Mouse (Mus musculus) intestine, embryonic 14.5 days (tissue): ENCODE results near the gene Krtap6-1. TPM values are rescaled to one million over a fixed set of nuclear protein-coding genes. Genes with fewer than 3 reads are reported as not detected.
"Not testable (repeated sequence)": the region's sequence is repeated elsewhere in the genome, so short reads cannot be mapped to it uniquely, and the experiment has no call there.

Source experiments
- ATAC-seq: fragments of 200-750 bp; cut with Nextera tagmentation; replicated peaks from 2 replicates; pipeline ENCODE4 v1.8.0; 2017; ENCODE audit warnings: low read depth, moderate number of reproducible peaks, moderate TSS enrichment, moderate library complexity; ENCODE audit not compliant: low FRiP score, low TSS enrichment
- DNase-seq: peaks from one replicate; pipeline ENCODE4 v3.0.0-alpha.2; 2018; ENCODE audit warnings: low spot score
- H3K27ac ChIP-seq: fragments of 300-500 bp; sonication (generic); 2 replicates; pipeline ENCODE4 v1.5.1; 2014; ENCODE audit warnings: low read depth, mild to moderate bottlenecking, control low read depth
- H3K27me3 ChIP-seq: fragments of 300-500 bp; sonication (generic); replicated peaks from 2 replicates; pipeline ENCODE4 v1.6.1; 2014; ENCODE audit warnings: low read length, control low read depth; ENCODE audit not compliant: control insufficient read depth, insufficient read depth
- H3K36me3 ChIP-seq: fragments of 300-500 bp; sonication (generic); 2 replicates; pipeline ENCODE4 v1.6.1; 2014; ENCODE audit warnings: low read length, control low read depth; ENCODE audit not compliant: control insufficient read depth, insufficient read depth
- H3K4me1 ChIP-seq: fragments of 300-500 bp; sonication (generic); replicated peaks from 2 replicates; pipeline ENCODE4 v1.6.1; 2014; ENCODE audit warnings: low read length, control low read depth, mixed read lengths; ENCODE audit not compliant: control insufficient read depth, insufficient read depth
- H3K4me2 ChIP-seq: fragments of 300-500 bp; sonication (generic); 2 replicates; pipeline ENCODE4 v1.6.1; 2014; ENCODE audit warnings: low read length
- H3K4me3 ChIP-seq: fragments of 300-500 bp; sonication (generic); 2 replicates; pipeline ENCODE4 v1.5.1; 2014; ENCODE audit warnings: low read depth, low read length, control low read depth, mixed read lengths
- H3K9ac ChIP-seq: fragments of 300-500 bp; sonication (generic); 2 replicates; pipeline ENCODE4 v1.6.1; 2014; ENCODE audit warnings: mild to moderate bottlenecking, low read length
- H3K9me3 ChIP-seq: fragments of 300-500 bp; sonication (generic); 2 replicates; pipeline ENCODE4 v1.6.1; 2016; ENCODE audit warnings: low read length, control low read depth; ENCODE audit not compliant: control insufficient read depth
- WGBS: fragments of 180-500 bp; shearing (Covaris S2); extraction: QIAGEN DNeasy Blood & Tissue Kit; methylation state at CpG from one replicate; pipeline ENCODE4 v1.1.7; 2014; 5-methylcytosine and 5-hydroxymethylcytosine counted together
- polyA plus RNA-seq: library from polyadenylated mRNA; unstranded; fragments of >200 nt; fragmentation: Nextera tagmentation; extraction: Ambion mirVana; gene quantifications from 2 replicates; pipeline ENCODE4 v1.2.1, GENCODE M21; 2014

Krtap6-1 gene
- not detected in 2 replicates for polyA plus RNA-seq

GRCm38 (mm10) chr16:89031399-89031798 is at the start of gene Krtap6-1:
TSS of gene Krtap6-1 (plus strand) at chr16:89031699.
- 88% methylated on average over 3 of the region's 3 CpGs for WGBS
- H3K36me3 ChIP-seq, result not testable (repeated sequence)

GRCm38 (mm10) chr16:89010659-89011058 is 20.8 kb upstream of the Krtap6-1 start, which contains the start of gene Krtap22-2:
TSS of gene Krtap22-2 (minus strand) at chr16:89010759.
- Histone ChIP-seq H3K4me3 (no peak within 1 kb of the TSS), H3K9me3 (no peaks in the 10 kb centered on the region), H3K4me1 (no peaks in the 10 kb centered on the region), H3K27ac (no peak within 1 kb of the TSS), H3K27me3 (no peaks in the 10 kb centered on the region), H3K9ac (no peak within 1 kb of the TSS), H3K4me2 (no peak within 1 kb of the TSS), H3K36me3 (no peaks in the 10 kb centered on the region)
- 88% methylated on average over 5 of the region's 5 CpGs for WGBS
- DNase-seq (no peak), ATAC-seq (no peak)

More at GRCm38 (mm10) chr16:89031399-89031798, at the start of gene Krtap6-1:
- not testable (repeated sequence) for ATAC-seq, H3K27ac ChIP-seq, DNase-seq, H3K27me3 ChIP-seq, H3K4me3 ChIP-seq, H3K9me3 ChIP-seq, H3K9ac ChIP-seq, H3K4me1 ChIP-seq, H3K4me2 ChIP-seq

GRCm38 (mm10) chr16:89013973-89014372 is 17.5 kb upstream of the Krtap6-1 start:
- WGBS, result 96% methylated on average over 3 of the region's 3 CpGs
- H3K4me3 ChIP-seq, result no peak overlapping the region
- no peaks in the 10 kb centered on the region for H3K4me1 ChIP-seq
- no peaks in the 10 kb centered on the region for H3K9me3 ChIP-seq
- H3K9ac ChIP-seq, result no peak overlapping the region
- no peaks in the 10 kb centered on the region for H3K36me3 ChIP-seq
- H3K27ac ChIP-seq, result no peak overlapping the region
- H3K4me2 ChIP-seq, result no peak overlapping the region
- no peaks in the 10 kb centered on the region for H3K27me3 ChIP-seq
- ATAC-seq (no peak), DNase-seq (no peak)

GRCm38 (mm10) chr16:89014984-89015383 is 16.5 kb upstream of the Krtap6-1 start, which contains the start of gene Gm10229:
TSS of gene Gm10229 (plus strand) at chr16:89015284.
- H3K9ac ChIP-seq, H3K27me3 ChIP-seq, ATAC-seq, H3K4me3 ChIP-seq, DNase-seq, H3K9me3 ChIP-seq, H3K27ac ChIP-seq, H3K4me1 ChIP-seq, H3K4me2 ChIP-seq, H3K36me3 ChIP-seq: not testable (repeated sequence)
- WGBS, result 94% methylated on average over 1 of the region's 3 CpGs

- H3K4me2 ChIP-seq, H3K27me3 ChIP-seq, H3K9me3 ChIP-seq, H3K4me3 ChIP-seq, H3K9ac ChIP-seq, H3K4me1 ChIP-seq, DNase-seq, ATAC-seq, H3K27ac ChIP-seq, H3K36me3 ChIP-seq: not testable (repeated sequence)
- WGBS, result 87% methylated on average over 2 of the region's 4 CpGs
Measured at GRCm38 (mm10) chr16:89041372-89041771, 9.9 kb downstream of the Krtap6-1 start, which contains the start of gene Gm10228. TSS of gene Gm10228 (minus strand) at chr16:89041472.

GRCm38 (mm10) chr16:89047783-89048182 is 16.3 kb downstream of the Krtap6-1 start, which contains the start of gene Krtap6-5:
TSS of gene Krtap6-5 (minus strand) at chr16:89047883.
- no peak within 1 kb of the TSS for H3K4me2 ChIP-seq
- H3K4me1 ChIP-seq, result no peaks in the 10 kb centered on the region
- no peak within 1 kb of the TSS for H3K4me3 ChIP-seq
- H3K9ac ChIP-seq, result no peak within 1 kb of the TSS
- ATAC-seq (no peak), DNase-seq (no peak)
- 87% methylated on average over 3 of the region's 3 CpGs for WGBS
- no peaks in the 10 kb centered on the region for H3K27me3 ChIP-seq
- no peaks in the 10 kb centered on the region for H3K36me3 ChIP-seq
- H3K27ac ChIP-seq, result no peak within 1 kb of the TSS
- no peaks in the 10 kb centered on the region for H3K9me3 ChIP-seq

- no CpG with 5 or more reads among the region's 2 CpGs for WGBS
- H3K9ac ChIP-seq, result not testable (repeated sequence)
Measured at GRCm38 (mm10) chr16:89063902-89064301, 32.4 kb downstream of the Krtap6-1 start, which contains the start of gene 1110025L11Rik. TSS of gene 1110025L11Rik (minus strand) at chr16:89064002.

GRCm38 (mm10) chr16:89071041-89071440 is 39.5 kb downstream of the Krtap6-1 start:
- not testable (repeated sequence) for H3K9ac ChIP-seq, H3K4me2 ChIP-seq, H3K9me3 ChIP-seq, H3K4me3 ChIP-seq, H3K36me3 ChIP-seq, H3K27ac ChIP-seq, H3K27me3 ChIP-seq, H3K4me1 ChIP-seq, ATAC-seq
- 60% methylated on average over 2 of the region's 2 CpGs for WGBS
- peak; percentile 53 for DNase-seq

More at GRCm38 (mm10) chr16:89063902-89064301, 32.4 kb downstream of the Krtap6-1 start, which contains the start of gene 1110025L11Rik:
- H3K4me3 ChIP-seq, H3K4me2 ChIP-seq, H3K27me3 ChIP-seq, H3K9me3 ChIP-seq, H3K27ac ChIP-seq, H3K4me1 ChIP-seq, DNase-seq, H3K36me3 ChIP-seq, ATAC-seq: not testable (repeated sequence)
